Mouse (Mus musculus) heart, postnatal 0 days (tissue): ENCODE data around the gene Irf1. TPM values are rescaled to one million over a fixed set of nuclear protein-coding genes. Genes with fewer than 3 reads are reported as not detected.

Experiments
- ATAC-seq: fragments of 200-750 bp; cut with Nextera tagmentation; 2 replicates; pipeline ENCODE4 v1.8.0; 2017; ENCODE audit warnings: low read depth, moderate number of reproducible peaks, moderate library complexity; ENCODE audit not compliant: insufficient read depth
- DNase-seq: peaks from one replicate; pipeline ENCODE4 v3.0.0-alpha.2; 2016; ENCODE audit warnings: low spot score
- H3K27ac ChIP-seq: fragments of 300-500 bp; sonication (generic); 2 replicates; pipeline ENCODE4 v1.5.1; 2014; ENCODE audit warnings: low read depth, mild to moderate bottlenecking
- H3K27me3 ChIP-seq: fragments of 300-500 bp; sonication (generic); 2 replicates; pipeline ENCODE4 v1.6.1; 2014; ENCODE audit warnings: low read length, mixed read lengths; ENCODE audit not compliant: control insufficient read depth, insufficient read depth
- H3K36me3 ChIP-seq: fragments of 300-500 bp; sonication (generic); replicated peaks from 2 replicates; pipeline ENCODE4 v1.6.1; 2014; ENCODE audit warnings: low read length, mixed read lengths; ENCODE audit not compliant: control insufficient read depth, insufficient read depth
- H3K4me1 ChIP-seq: fragments of 300-500 bp; sonication (generic); 2 replicates; pipeline ENCODE4 v1.6.1; 2014; ENCODE audit warnings: antibody characterized with exemption; ENCODE audit not compliant: control insufficient read depth, insufficient read depth
- H3K4me2 ChIP-seq: fragments of 300-500 bp; sonication (generic); 2 replicates; pipeline ENCODE4 v1.6.1; 2014; ENCODE audit warnings: low read depth, mild to moderate bottlenecking, low read length, moderate library complexity
- H3K4me3 ChIP-seq: fragments of 300-500 bp; sonication (generic); 2 replicates; pipeline ENCODE4 v1.5.1; 2014; ENCODE audit warnings: low read depth, low read length
- H3K9ac ChIP-seq: fragments of 300-500 bp; sonication (generic); replicated peaks from 2 replicates; pipeline ENCODE4 v1.6.1; 2014; ENCODE audit warnings: low read depth, low read length, mixed read lengths
- H3K9me3 ChIP-seq: fragments of 300-500 bp; sonication (generic); replicated peaks from 2 replicates; pipeline ENCODE4 v1.6.1; 2016; ENCODE audit warnings: low read length; ENCODE audit not compliant: control insufficient read depth
- CTCF ChIP-seq: IDR thresholded peaks from 2 replicates; pipeline ENCODE4 v1.5.1; 2016; ENCODE audit warnings: antibody characterized with exemption, control low read depth, low read depth
- EP300 ChIP-seq: IDR thresholded peaks from 2 replicates; pipeline ENCODE4 v1.6.1; 2016; ENCODE audit warnings: antibody characterized with exemption, low read depth
- WGBS: fragments of 180-500 bp; shearing (Covaris S2); extraction: QIAGEN DNeasy Blood & Tissue Kit; methylation state at CpG from one replicate; pipeline ENCODE4 v1.1.7; 2014; 5-methylcytosine and 5-hydroxymethylcytosine counted together
- polyA plus RNA-seq: library from polyadenylated mRNA; unstranded; fragments of >200 nt; fragmentation: Nextera tagmentation; extraction: Ambion mirVana; gene quantifications from 2 replicates; pipeline ENCODE4 v1.2.1, GENCODE M21; 2015
- total RNA-seq: library from RNA; depleted of rRNA; stranded (reverse); fragments of >200 nt; gene quantifications from 2 replicates; pipeline ENCODE4 v1.2.3, GENCODE M21; 2014; ENCODE audit warnings: low replicate concordance

The Irf1 gene
- total and polyA plus RNA-seq, 2 experiments from 2014 or later = 9.1 to 9.4 TPM

- ATAC-seq (peak; percentile 68), DNase-seq (no peak)
- no peaks in the 10 kb centered on the region for H3K27me3 ChIP-seq
- peak overlapping the region; percentile 43; the same call in 1 of the 2 replicates for H3K27ac ChIP-seq
- WGBS = 40% methylated on average over 25 of the region's 25 CpGs
- no peak for TF ChIP-seq CTCF
- no peak for TF ChIP-seq EP300
- H3K4me3 ChIP-seq = no peak overlapping the region
- H3K9me3 ChIP-seq = no peaks in the 10 kb centered on the region
- H3K4me2 ChIP-seq = peak overlapping the region; percentile 4; the same call in 1 of the 2 replicates
- no peaks in the 10 kb centered on the region for H3K36me3 ChIP-seq
- H3K9ac ChIP-seq = no peak overlapping the region
- peaks cover 16% of the 10 kb centered on the region for H3K4me1 ChIP-seq
Observed at GRCm38 (mm10) chr11:53794671-53795557, 25.1 kb downstream of the Irf1 start.

GRCm38 (mm10) chr11:53795813-53796212, 26.0 kb downstream of the Irf1 start:
- WGBS = 36% methylated on average over 8 of the region's 8 CpGs
- Histone ChIP-seq H3K9me3 (no peaks in the 10 kb centered on the region), H3K36me3 (no peaks in the 10 kb centered on the region), H3K4me3 (no peak overlapping the region), H3K4me1 (peaks cover 16% of the 10 kb centered on the region), H3K27ac (peak overlapping the region; percentile 65; the same call in 1 of the 2 replicates), H3K9ac (no peak overlapping the region), H3K27me3 (no peaks in the 10 kb centered on the region), H3K4me2 (no peak overlapping the region)
- ATAC-seq (peak; percentile 25; the same call in 1 of the 2 replicates), DNase-seq (no peak)
- TF ChIP-seq CTCF (no peak), EP300 (no peak)

- Histone ChIP-seq H3K9me3 (no peaks in the 10 kb centered on the region), H3K9ac (0 out of 2 replicates have a peak overlapping the region, but pooled peaks have one; percentile 7), H3K4me1 (peaks cover 16% of the 10 kb centered on the region), H3K4me3 (no peak overlapping the region), H3K27me3 (no peaks in the 10 kb centered on the region), H3K4me2 (peak overlapping the region; percentile 32), H3K27ac (peak overlapping the region; percentile 65), H3K36me3 (no peaks in the 10 kb centered on the region)
- whole genome bisulfite sequencing = 46% methylated on average over 12 of the region's 12 CpGs
- ATAC-seq (no peak), DNase-seq (no peak)
- TF ChIP-seq EP300 (no peak; the same call in 1 of the 2 replicates), CTCF (no peak)
Observed at GRCm38 (mm10) chr11:53796409-53797151, 26.8 kb downstream of the Irf1 start.

- Histone ChIP-seq H3K4me1 (peaks cover 16% of the 10 kb centered on the region), H3K9me3 (no peaks in the 10 kb centered on the region), H3K27me3 (no peaks in the 10 kb centered on the region), H3K4me2 (no peak overlapping the region), H3K4me3 (no peak overlapping the region), H3K9ac (no peak overlapping the region), H3K27ac (peak overlapping the region; percentile 65), H3K36me3 (no peaks in the 10 kb centered on the region)
- 72% methylated on average over 6 of the region's 6 CpGs for WGBS
- no peak for TF ChIP-seq CTCF
- no peak for TF ChIP-seq EP300
- ATAC-seq (no peak), DNase-seq (no peak)
Observed at GRCm38 (mm10) chr11:53797386-53797920, 27.6 kb downstream of the Irf1 start.

- Histone ChIP-seq H3K36me3 (no peaks in the 10 kb centered on the region), H3K27me3 (no peaks in the 10 kb centered on the region), H3K4me3 (no peak overlapping the region), H3K9ac (no peak overlapping the region), H3K9me3 (no peaks in the 10 kb centered on the region), H3K4me2 (no peak overlapping the region), H3K4me1 (peaks cover 16% of the 10 kb centered on the region), H3K27ac (no peak overlapping the region)
- DNase-seq (no peak), ATAC-seq (no peak)
- no peak for TF ChIP-seq CTCF
- no peak for TF ChIP-seq EP300
- WGBS = 89% methylated on average over 10 of the region's 10 CpGs
Observed at GRCm38 (mm10) chr11:53798041-53798711, 28.4 kb downstream of the Irf1 start.
